Mouse (Mus musculus): ENCODE measurements at regions not wholly inside any gene's neighbourhood (a gene's known extent, or its start where the extent isn't known, plus 50 kb on each side); places are given as distances from the start of the nearest gene placed in this dataset.

GRCm38 (mm10) chr9:49954601-49955000 lies 155.9 kb upstream of the Ncam1 start:
- no peak for DNase-seq (ENCODE audit: low read depth, low spot score)

DNA sequence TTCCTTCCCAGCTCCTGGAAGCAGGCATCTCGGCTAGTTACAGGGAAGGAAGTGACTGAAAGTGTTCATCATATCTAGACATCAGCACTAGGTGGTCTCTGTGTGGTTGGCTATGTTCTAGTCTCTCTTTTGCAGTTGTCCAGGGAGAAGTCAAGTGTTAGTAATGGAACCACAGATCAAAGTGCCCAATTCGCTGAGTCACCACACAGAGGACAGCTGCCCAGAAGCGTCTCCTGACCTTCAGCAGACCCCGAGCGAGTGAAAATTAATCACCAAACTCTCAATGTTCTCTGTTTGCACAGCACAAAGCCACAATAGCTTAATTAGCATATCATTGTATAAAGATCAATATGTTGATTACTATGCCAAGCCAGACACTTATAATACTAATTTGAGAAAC lies 151.6 kb upstream of the Ncam1 start:
- DNase-seq (ENCODE audit: low read depth, low spot score) = no peak

GRCm38 (mm10) chr9:49948546-49948945 lies 149.8 kb upstream of the Ncam1 start:
- no peak for DNase-seq (ENCODE audit: low read depth, low spot score)

DNA sequence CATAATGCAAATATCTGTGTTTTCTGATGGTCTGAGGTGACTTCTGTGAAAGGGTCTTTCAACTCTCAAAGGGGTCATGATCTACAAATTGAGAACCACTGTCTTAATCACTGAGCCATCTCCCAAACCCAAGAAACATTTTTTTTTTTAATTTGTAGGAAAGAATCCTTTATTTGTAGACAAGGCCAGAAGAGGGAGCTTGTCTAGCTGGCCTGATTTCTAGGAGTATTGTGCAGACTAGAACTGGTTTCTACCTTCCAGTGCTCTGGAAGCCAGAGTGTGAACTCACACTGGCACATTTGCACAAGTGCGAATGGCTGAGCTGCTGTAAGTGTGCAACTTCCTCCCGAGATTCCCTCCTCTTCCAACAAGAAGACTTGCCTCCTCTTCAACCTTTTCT lies 148.1 kb upstream of the Ncam1 start:
- peak; percentile 29 for DNase-seq (ENCODE audit: low read depth, low spot score)

GRCm38 (mm10) chr9:49935555-49936376 lies 137.0 kb upstream of the Ncam1 start:
- no peak for DNase-seq (ENCODE audit: low read depth, low spot score)

GRCm38 (mm10) chr9:49928041-49928656 lies 129.4 kb upstream of the Ncam1 start:
- peak; percentile 77 for DNase-seq (ENCODE audit: low read depth, low spot score)

DNA sequence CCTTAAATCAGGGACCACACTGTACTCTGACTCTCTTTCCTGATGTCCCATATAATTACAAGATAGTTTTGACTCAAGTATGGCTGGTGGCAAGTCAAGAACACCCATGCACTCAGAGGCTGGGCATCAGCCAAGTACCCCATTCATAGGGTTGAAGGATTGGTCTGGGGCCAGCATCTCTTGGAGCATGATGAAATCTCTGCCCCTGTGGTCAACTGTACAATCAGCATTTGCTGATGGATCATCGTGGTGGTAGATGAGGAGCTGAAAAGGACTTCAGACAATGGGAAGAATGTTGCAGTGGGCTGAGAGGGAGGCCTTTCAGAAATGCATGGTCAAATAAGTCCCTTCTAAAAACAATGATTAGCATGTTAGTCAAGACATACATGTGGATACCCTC lies 128.6 kb upstream of the Ncam1 start:
- DNase-seq (ENCODE audit: low read depth, low spot score) = peak; percentile 84

DNA sequence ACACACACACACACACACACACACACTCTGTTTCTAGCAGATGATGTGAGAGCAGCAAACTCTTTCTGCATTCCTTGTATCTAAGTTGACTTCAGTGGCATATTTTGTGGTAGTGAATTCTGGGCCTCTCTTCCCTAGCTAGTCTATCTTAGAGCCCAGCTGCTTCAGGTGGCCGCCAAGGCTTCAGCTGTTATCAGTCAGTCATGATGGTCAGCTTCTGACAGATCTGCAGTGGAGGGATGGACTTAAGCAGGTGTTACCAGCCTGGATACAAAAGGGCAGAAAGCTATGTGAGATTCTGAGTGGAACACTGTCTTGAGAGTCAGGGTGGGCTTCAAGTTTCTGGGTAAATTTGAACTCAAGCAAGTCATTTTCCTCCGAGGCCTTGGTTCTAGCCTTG lies 127.1 kb upstream of the Ncam1 start:
- no peak for DNase-seq (ENCODE audit: low read depth, low spot score)

DNA sequence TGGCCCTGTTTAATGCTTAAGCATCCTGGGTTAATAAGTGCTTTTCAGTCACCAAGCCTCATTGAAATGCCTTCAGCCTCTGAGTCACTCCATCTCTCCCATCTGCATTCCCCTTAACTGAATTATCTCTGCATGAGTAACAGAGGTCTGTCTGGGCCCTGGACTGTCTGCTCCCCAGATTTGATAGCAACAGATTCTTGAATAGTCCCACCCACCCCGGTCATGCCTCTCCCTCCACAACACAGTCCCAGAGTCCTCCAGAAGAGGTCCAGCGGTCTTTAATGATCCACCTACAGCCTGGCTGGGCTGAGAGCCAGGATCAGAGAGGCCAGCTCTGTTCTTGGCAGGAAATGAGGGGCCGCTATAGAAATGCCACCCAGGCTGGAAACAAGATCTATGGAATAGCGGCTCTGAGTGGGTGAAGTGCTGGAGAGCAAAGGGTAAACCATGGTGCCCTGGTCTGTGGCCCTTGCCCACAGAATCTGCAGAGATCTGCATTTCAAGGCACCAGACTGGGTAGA lies 125.3 kb upstream of the Ncam1 start:
- DNase-seq (ENCODE audit: low read depth, low spot score) = peak; percentile 93

DNA sequence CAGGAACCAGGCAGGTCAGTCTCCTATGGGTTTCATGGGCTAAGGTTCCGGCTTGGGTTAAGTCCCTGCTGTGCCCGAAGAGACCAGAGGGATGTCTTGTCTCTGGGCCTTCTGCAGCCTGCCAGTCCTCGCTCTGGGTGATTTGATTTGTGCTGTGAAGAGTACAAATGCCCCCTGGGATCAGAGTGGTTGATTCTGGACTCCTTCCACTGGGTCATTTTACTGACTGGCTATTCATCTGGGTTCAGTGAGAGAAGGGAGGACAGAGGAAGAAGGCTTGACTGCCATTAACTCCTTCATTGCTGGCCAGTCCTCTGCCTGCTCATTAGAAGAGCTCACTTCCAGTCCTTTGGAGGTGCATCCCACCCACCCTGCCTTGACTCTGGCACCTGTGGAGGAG lies 124.0 kb upstream of the Ncam1 start:
- DNase-seq (ENCODE audit: low read depth, low spot score) = peak; percentile 46

- peak; percentile 44 for DNase-seq (ENCODE audit: low read depth, low spot score)
Measured at GRCm38 (mm10) chr9:49922162-49922561, 123.4 kb upstream of the Ncam1 start.

DNA sequence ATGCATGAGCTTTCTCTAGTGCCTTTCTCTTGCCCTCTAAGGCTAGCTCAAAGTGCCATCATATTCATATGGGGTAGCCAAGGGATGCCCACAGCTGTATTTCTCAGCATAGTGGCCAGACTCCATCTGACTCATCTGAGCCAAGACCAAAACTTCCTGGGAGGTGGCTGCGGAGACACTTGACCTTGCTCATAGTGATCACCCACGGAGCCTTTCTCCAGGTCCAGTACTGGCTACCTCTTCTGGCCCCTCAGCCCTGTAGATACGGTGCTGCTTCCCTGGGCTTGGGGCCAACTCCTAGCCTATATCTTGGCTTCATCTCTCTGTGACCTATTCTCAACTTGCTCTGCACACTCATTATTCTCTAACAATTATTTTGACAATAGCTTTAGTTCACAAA lies 122.6 kb upstream of the Ncam1 start:
- peak; percentile 64 for DNase-seq (ENCODE audit: low read depth, low spot score)

GRCm38 (mm10) chr9:49915046-49915719 lies 116.5 kb upstream of the Ncam1 start:
- DNase-seq (ENCODE audit: low read depth, low spot score) = no peak

GRCm38 (mm10) chr9:49913677-49914076 lies 115.0 kb upstream of the Ncam1 start:
- no peak for DNase-seq (ENCODE audit: low read depth, low spot score)

DNA sequence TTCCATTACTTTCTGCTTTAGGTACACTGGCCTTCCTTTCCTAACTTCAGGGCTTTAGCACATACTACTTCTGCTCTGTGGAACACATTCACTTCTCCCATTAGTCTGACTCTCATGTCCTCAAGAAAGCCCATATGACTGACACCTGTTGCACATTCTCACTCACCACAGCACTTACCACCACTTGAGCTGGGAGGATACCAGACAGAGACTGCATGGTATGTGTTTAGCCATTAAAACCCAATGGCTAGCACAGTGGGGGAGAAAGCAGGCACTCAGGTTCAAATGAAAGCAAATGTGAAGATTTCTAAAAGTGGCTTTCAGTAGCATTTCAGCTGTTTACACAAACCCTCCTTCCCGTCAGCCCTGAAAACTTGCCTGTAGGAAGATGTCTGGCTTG lies 113.6 kb upstream of the Ncam1 start:
- DNase-seq (ENCODE audit: low read depth, low spot score) = no peak

DNA sequence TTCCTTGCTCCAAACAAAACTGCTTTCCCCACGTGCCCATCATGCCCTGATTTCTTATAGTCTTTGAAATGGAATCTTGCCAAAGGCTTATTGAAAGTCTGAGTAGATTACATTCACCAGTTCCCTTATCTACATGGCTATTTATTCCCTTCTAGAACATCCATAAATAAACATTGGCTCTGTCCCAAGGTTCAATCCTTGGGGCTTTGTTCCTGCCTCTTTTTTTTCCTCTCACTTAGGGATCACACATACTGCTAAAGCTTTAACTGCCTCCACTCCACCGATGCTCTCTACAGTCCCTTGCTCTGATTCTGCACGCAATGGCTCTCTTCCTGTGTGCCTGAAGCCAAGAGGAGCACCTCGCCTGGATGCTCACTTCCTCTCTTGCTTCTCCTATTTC lies 107.6 kb upstream of the Ncam1 start:
- no peak for DNase-seq (ENCODE audit: low read depth, low spot score)

DNA sequence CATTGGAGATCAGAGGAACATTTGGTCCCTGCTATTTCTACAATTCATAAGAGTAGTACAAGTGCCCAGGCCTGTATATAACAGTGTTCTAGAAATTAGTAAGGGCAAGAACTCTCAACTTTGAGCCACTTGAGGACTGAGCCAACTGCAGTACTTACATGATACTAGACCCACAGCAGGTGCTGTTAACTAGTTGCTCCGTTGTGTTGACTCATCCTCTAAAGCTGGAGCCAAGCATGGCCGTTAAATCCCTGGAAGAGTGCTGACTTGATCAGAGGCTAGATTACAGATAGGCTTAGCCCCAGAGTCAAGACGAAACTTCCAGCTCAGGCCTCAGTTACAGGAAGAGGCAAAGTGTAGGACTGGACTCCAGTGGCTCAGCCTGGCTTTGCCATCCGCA lies 107.0 kb upstream of the Ncam1 start:
- no peak for DNase-seq (ENCODE audit: low read depth, low spot score)

DNA sequence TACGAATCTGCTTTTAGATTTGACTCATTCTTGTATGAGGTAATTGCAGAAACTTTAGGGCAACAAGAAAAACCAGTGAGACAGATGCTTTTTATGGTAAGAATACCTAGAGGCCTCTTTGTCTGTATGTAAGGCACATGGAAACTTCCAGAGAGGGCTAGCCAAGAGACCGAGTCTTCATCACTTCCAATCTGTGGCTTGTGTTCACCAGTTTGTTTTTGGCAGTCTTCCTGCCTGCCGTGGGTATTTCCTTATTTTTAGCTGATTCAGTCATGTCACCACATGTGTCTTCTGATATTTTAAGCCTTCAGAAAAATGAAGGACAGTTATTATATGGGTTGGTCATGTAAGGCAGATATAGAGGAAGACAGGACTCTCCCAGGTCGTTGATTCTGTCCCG lies 100.2 kb upstream of the Ncam1 start:
- DNase-seq (ENCODE audit: low read depth, low spot score) = peak; percentile 76

GRCm38 (mm10) chr9:49884516-49885343 lies 86.0 kb upstream of the Ncam1 start:
- DNase-seq (ENCODE audit: low read depth, low spot score) = no peak

- peak; percentile 26 for DNase-seq (ENCODE audit: low read depth, low spot score)
Measured at GRCm38 (mm10) chr9:49879361-49880128, 80.8 kb upstream of the Ncam1 start.

- peak; percentile 85 for DNase-seq (ENCODE audit: low read depth, low spot score)
Measured at GRCm38 (mm10) chr9:49874881-49875280, 76.2 kb upstream of the Ncam1 start.
